Mouse (Mus musculus): ENCODE results near the gene Smarcb1.

- TF ChIP-seq TAL1 (conservative IDR thresholded peaks at IDR 0.05; ENCODE audit: low read depth, low read length) (no peak), CTCF (IDR thresholded peaks at IDR 0.05; ENCODE audit: low read depth, low read length) (no peak), GATA1 (IDR thresholded peaks at IDR 0.05; ENCODE audit: borderline replicate concordance, low read length) (no peak), GATA2 (IDR thresholded peaks at IDR 0.05; ENCODE audit: borderline replicate concordance, low read depth, low read length) (no peak), POLR2AphosphoS5 (IDR thresholded peaks at IDR 0.05; ENCODE audit: insufficient replicate concordance, low read depth, low read length) (no peak)
These were observed 48.4 kb downstream of the Smarcb1 start for GRCm38 (mm10) chr10:75872915-75873542.
